Mouse (Mus musculus): ENCODE data around the gene Terf2. TPM values are rescaled to one million over a fixed set of nuclear protein-coding genes. Genes with fewer than 3 reads are reported as not detected.
"Not testable (repeated sequence)": the region's sequence is repeated elsewhere in the genome, so short reads cannot be mapped to it uniquely, and the experiment has no call there.

The Terf2 gene
- polyA plus RNA-seq, 1 experiment from 2014 or later: 14.8 TPM

DNA sequence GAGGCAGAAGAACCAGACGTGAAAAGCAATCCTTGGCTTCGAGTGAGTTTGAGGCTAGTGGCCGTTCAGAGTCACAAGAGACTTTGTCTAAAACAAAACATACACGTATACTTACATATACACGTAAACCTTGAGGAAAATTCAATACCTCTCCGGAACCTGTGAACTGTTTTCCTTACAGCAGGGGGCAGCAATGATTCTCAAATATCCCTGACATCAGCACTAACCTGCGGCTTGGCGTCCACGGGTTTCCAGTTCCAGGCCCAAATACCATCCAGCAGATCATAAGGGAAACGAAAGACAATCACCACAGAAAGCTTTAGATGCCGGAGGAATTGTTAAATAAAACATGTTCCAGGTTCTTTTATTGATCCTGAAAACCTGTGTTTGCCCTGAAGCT is 19.7 kb upstream of the Terf2 start:
- peak overlapping the region; percentile 87 for H3K27ac ChIP-seq (ENCODE audit: low read length)
- 11% methylated on average over 11 of the region's 11 CpGs for WGBS
- H3K9ac ChIP-seq (replicated peaks; ENCODE audit: low read length): no peak overlapping the region; the same call in 1 of the 2 replicates
- no peak overlapping the region for H3K4me3 ChIP-seq (ENCODE audit: low read length)
- ATAC-seq (ENCODE audit: low FRiP score, low TSS enrichment): 0 out of 2 replicates have a peak, but pooled peaks have one; percentile 42
- no peak overlapping the region for H3K4me2 ChIP-seq (replicated peaks; ENCODE audit: low read depth, low read length)
- no peaks in the 10 kb centered on the region for H3K36me3 ChIP-seq (ENCODE audit: insufficient read depth, low read length)
- no peaks in the 10 kb centered on the region for H3K27me3 ChIP-seq (ENCODE audit: insufficient read depth, low read length)
- no peaks in the 10 kb centered on the region for H3K9me3 ChIP-seq (ENCODE audit: low read length)
- peaks cover 56% of the 10 kb centered on the region for H3K4me1 ChIP-seq (ENCODE audit: insufficient read depth, low read length)

DNA sequence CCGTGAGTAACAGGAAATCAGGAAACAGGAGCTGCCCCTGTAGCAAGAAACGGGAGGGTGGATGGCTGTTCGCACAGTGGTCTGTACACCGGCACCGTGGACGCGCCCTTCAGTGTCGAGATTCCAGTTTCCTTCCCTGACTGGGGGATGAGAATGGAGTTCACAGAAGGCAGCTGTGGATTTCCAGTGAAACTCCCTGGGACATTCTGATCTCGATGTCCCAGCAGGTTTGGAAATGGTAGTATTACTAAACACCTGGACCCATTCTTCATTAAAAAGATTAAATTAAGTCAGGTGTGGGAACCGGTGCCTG is 18.6 kb upstream of the Terf2 start:
- peak overlapping the region; percentile 88 for H3K27ac ChIP-seq (ENCODE audit: low read length)
- 22% methylated on average over 10 of the region's 10 CpGs for WGBS
- H3K9ac ChIP-seq (replicated peaks; ENCODE audit: low read length): peak overlapping the region; percentile 15
- H3K36me3 ChIP-seq (ENCODE audit: insufficient read depth, low read length): no peaks in the 10 kb centered on the region
- 0 out of 2 replicates have a peak, but pooled peaks have one; percentile 5 for ATAC-seq (ENCODE audit: low FRiP score, low TSS enrichment)
- H3K4me3 ChIP-seq (ENCODE audit: low read length): peak overlapping the region; percentile 11; the same call in 1 of the 2 replicates
- no peaks in the 10 kb centered on the region for H3K9me3 ChIP-seq (ENCODE audit: low read length)
- H3K4me2 ChIP-seq (replicated peaks; ENCODE audit: low read depth, low read length): peak overlapping the region; percentile 40
- no peaks in the 10 kb centered on the region for H3K27me3 ChIP-seq (ENCODE audit: insufficient read depth, low read length)
- H3K4me1 ChIP-seq (ENCODE audit: insufficient read depth, low read length): peaks cover 58% of the 10 kb centered on the region

DNA sequence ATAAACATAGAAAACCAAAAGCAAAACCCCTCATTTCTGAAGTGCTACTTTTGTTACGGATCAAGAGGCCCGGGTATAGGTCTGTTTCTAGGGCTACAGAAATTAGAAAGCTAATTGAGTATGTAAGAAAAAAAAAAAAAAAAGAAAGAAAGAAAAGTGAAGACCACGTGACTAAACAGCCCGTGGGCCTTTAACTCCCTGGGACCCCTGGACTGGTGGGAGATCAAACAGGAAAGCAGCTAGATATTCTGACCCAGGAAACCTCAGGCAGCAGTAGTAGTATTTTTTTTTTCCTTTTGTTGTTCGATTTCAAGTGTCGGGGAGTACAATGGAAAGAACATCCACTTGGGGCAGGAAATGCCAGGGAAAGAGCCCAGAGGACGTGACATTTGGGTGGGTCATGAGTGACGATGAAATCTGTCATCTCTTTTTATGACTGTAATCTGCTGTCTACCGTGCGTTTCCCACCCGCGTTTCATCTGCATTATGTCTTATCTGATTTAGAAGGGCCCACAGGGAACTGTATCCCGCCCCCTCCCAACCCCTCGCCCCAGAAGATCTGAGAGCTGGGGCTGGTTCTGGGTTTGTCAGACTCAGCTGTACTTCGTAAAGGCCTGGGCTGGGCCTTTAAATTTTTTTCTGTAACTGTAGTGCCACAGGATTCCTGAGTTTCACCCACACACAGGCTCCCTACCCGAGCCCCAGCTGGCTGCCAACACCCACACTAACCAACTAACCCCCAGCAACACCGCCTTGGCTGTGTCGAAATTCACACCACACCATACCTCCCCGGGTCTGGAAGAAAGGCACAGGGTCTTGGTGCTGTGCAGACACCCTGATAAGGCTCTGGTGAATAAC is 18.0 kb upstream of the Terf2 start:
- Histone ChIP-seq H3K9me3 (ENCODE audit: low read length) (no peaks in the 10 kb centered on the region), H3K4me2 (replicated peaks; ENCODE audit: low read depth, low read length) (peak overlapping the region; percentile 40), H3K9ac (replicated peaks; ENCODE audit: low read length) (peak overlapping the region; percentile 15), H3K4me1 (ENCODE audit: insufficient read depth, low read length) (peaks cover 52% of the 10 kb centered on the region), H3K36me3 (ENCODE audit: insufficient read depth, low read length) (no peaks in the 10 kb centered on the region), H3K27ac (ENCODE audit: low read length) (peak overlapping the region; percentile 88), H3K27me3 (ENCODE audit: insufficient read depth, low read length) (no peaks in the 10 kb centered on the region), H3K4me3 (ENCODE audit: low read length) (peak overlapping the region; percentile 11; the same call in 1 of the 2 replicates)
- 25% methylated on average over 19 of the region's 19 CpGs for WGBS
- ATAC-seq (ENCODE audit: low FRiP score, low TSS enrichment): peak; percentile 20; the same call in 1 of the 2 replicates

DNA sequence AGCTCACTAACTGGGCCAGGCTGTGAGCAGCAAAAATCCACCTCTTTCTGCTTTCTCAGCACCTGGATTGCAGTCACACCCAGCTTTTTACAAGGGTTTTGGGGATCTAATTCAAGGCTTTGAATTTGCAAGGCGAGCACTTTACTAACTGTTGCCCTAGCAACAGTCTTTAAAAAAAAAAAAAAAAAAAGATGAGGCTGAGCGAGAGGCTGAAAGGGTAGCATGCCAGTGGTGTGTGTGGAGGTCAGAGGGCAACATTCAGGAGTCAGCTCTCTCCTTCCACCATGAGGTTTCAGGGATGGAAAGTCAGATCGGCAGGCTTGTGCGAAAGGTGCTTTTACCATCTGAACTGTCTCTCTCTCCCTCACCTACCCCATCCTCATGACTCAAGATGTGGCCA is 16.9 kb upstream of the Terf2 start:
- WGBS: 77% methylated on average over 4 of the region's 4 CpGs
- no peaks in the 10 kb centered on the region for H3K27me3 ChIP-seq (ENCODE audit: insufficient read depth, low read length)
- H3K36me3 ChIP-seq (ENCODE audit: insufficient read depth, low read length): no peaks in the 10 kb centered on the region
- no peak overlapping the region for H3K4me3 ChIP-seq (ENCODE audit: low read length)
- no peak overlapping the region for H3K9ac ChIP-seq (replicated peaks; ENCODE audit: low read length)
- no peak overlapping the region for H3K27ac ChIP-seq (ENCODE audit: low read length)
- H3K4me2 ChIP-seq (replicated peaks; ENCODE audit: low read depth, low read length): no peak overlapping the region
- no peaks in the 10 kb centered on the region for H3K9me3 ChIP-seq (ENCODE audit: low read length)
- H3K4me1 ChIP-seq (ENCODE audit: insufficient read depth, low read length): peaks cover 50% of the 10 kb centered on the region
- no peak for ATAC-seq (ENCODE audit: low FRiP score, low TSS enrichment)

DNA sequence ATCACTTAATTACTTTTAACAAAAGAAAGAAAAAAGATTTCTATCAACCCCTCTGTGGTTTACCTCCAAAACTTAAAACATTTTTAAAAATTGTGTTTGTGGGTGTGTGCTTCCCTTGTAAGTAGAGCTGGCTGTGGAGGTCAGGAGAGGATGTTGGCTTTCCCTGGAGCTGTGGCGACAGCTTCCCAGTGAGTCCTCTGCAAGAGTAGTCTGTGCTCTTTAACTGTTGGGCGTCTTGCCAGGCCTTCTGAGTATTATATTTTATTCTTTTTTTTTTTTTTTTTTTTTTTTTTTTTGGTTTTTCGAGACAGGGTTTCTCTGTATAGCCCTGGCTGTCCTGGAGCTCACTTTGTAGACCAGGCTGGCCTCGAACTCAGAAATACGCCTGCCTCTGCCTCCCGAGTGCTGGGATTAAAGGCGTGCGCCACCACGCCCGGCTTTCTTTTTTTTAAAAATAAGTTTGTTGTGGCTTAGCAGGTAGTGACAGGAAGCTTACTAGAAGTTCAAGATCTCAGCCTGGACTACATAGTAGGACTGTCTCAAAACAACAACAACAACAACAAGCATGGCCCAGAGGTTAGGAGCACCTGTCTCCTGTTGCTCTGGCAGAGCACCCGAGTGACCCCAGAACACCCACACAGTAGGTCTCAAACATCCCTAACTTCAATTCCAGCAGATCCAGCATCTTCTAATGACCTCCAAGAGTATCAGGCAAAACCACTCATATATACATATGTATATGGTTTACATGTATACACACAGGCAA is 15.2 kb upstream of the Terf2 start:
- Histone ChIP-seq H3K9me3 (ENCODE audit: low read length) (no peaks in the 10 kb centered on the region), H3K4me2 (replicated peaks; ENCODE audit: low read depth, low read length) (no peak overlapping the region), H3K4me1 (ENCODE audit: insufficient read depth, low read length) (peaks cover 37% of the 10 kb centered on the region), H3K27ac (ENCODE audit: low read length) (no peak overlapping the region), H3K27me3 (ENCODE audit: insufficient read depth, low read length) (no peaks in the 10 kb centered on the region), H3K36me3 (ENCODE audit: insufficient read depth, low read length) (no peaks in the 10 kb centered on the region), H3K9ac (replicated peaks; ENCODE audit: low read length) (no peak overlapping the region), H3K4me3 (ENCODE audit: low read length) (no peak overlapping the region)
- WGBS: 80% methylated on average over 9 of the region's 11 CpGs
- no peak for ATAC-seq (ENCODE audit: low FRiP score, low TSS enrichment)

DNA sequence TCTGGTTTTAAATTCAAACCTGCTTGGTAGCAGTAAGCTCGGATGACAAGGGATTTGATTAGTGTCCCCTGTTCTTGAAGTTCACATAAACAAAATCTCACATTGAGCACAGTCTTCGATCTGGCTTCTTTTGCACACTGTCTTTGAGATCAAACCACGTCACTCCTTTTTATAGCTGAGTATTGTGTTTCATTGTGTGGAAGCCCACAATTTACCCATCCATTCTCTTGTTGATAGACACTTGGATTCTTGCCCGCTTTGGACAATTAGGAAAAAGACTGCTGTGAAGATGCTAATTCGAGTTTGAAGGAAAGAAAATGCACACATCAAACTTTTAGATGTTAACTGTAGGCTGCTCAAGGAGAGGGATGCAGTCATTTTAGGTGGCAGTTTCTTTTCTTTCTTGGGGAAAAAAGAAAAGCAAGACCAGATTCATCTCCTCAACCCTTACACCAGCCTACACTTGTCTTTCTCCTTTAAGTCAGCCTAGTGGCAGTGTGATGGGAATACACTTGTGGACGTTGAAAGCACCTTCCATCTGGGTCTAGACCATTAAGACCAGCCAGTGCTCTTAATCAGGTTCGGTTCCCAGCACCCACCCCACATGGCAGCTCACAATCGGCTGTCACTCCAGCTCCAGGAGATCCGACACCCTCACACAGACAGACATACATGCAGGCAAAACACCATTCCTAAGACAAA is 14.4 kb upstream of the Terf2 start:
- no peak for ATAC-seq (ENCODE audit: low FRiP score, low TSS enrichment)
- H3K4me2 ChIP-seq (replicated peaks; ENCODE audit: low read depth, low read length): no peak overlapping the region
- H3K4me3 ChIP-seq (ENCODE audit: low read length): no peak overlapping the region
- H3K27ac ChIP-seq (ENCODE audit: low read length): no peak overlapping the region
- H3K9me3 ChIP-seq (ENCODE audit: low read length): no peaks in the 10 kb centered on the region
- WGBS: 63% methylated on average over 9 of the region's 9 CpGs
- H3K9ac ChIP-seq (replicated peaks; ENCODE audit: low read length): no peak overlapping the region
- no peaks in the 10 kb centered on the region for H3K27me3 ChIP-seq (ENCODE audit: insufficient read depth, low read length)
- H3K4me1 ChIP-seq (ENCODE audit: insufficient read depth, low read length): peaks cover 32% of the 10 kb centered on the region
- H3K36me3 ChIP-seq (ENCODE audit: insufficient read depth, low read length): no peaks in the 10 kb centered on the region

DNA sequence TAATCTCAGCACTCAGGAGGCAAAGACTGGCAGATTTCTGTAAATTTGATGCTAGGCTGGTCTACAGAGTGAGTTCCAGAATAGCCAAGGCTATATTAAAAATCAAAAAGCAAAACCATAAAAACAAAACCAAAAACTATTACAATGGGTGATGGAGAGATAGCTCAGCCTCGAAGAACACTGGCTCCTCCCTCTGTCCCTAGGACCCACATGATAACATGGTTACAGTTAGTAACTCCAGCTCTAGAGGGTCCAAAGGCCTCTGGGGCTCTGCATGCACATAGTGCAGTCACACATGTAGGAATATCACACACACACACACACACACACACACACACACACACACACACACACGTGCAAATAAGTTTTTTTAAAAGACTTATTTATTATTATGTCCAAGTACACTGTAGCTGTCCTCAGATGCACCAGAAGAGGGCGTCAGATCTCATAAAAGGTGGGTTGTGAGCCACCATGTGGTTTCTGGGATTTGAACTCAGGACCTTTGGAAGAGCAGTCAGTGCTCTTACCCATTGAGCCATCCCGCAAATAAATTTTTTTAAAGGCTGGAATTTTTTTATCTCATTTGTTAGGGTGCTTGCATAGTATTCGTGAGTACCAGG is 13.6 kb upstream of the Terf2 start:
- WGBS: 78% methylated on average over 5 of the region's 5 CpGs
- no peak overlapping the region for H3K4me2 ChIP-seq (replicated peaks; ENCODE audit: low read depth, low read length)
- no peak overlapping the region for H3K27ac ChIP-seq (ENCODE audit: low read length)
- H3K27me3 ChIP-seq (ENCODE audit: insufficient read depth, low read length): no peaks in the 10 kb centered on the region
- peaks cover 28% of the 10 kb centered on the region for H3K4me1 ChIP-seq (ENCODE audit: insufficient read depth, low read length)
- H3K9ac ChIP-seq (replicated peaks; ENCODE audit: low read length): no peak overlapping the region
- no peak for ATAC-seq (ENCODE audit: low FRiP score, low TSS enrichment)
- no peaks in the 10 kb centered on the region for H3K36me3 ChIP-seq (ENCODE audit: insufficient read depth, low read length)
- H3K4me3 ChIP-seq (ENCODE audit: low read length): no peak overlapping the region
- H3K9me3 ChIP-seq (ENCODE audit: low read length): no peaks in the 10 kb centered on the region

DNA sequence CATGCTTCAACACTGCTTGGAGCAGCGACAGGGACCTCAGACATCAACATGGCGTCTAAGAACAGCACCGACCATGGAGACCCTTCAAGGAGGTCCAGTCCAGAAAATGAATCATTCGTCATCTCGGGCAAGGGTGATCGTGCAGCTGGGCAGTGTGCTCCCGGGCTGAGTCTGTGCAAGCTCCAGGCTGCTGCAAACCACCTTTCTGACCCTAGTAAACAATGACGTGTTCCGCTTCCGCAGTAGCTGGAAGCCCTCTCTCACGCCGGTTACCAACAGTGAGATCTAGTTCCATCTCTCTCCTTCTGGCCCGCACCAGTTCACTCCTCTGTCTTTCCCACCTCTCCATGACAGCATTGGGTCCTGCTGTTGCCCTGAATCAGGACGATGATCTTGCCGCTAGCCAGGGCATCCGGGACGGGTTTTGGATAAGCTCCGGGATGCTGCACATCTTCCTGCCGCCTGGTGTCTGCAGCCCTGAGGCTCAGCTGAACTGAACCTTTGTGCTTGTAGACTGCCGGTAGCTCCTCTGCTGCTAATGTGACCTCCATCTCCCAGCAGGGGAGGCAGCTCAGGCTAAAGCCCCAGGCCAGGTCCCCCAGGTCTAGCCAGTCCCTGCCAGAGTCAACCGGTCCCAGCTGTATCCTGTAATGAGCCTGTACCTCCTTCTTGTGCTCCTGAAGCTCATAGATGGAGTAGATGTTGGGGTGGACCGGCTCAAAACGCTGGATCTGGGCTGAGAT is 12.8 kb upstream of the Terf2 start:
- Histone ChIP-seq H3K4me3 (ENCODE audit: low read length) (no peak overlapping the region), H3K27me3 (ENCODE audit: insufficient read depth, low read length) (no peaks in the 10 kb centered on the region), H3K36me3 (ENCODE audit: insufficient read depth, low read length) (no peaks in the 10 kb centered on the region), H3K9me3 (ENCODE audit: low read length) (no peaks in the 10 kb centered on the region), H3K4me1 (ENCODE audit: insufficient read depth, low read length) (peaks cover 21% of the 10 kb centered on the region), H3K4me2 (replicated peaks; ENCODE audit: low read depth, low read length) (peak overlapping the region; percentile 18; the same call in 1 of the 2 replicates), H3K27ac (ENCODE audit: low read length) (no peak overlapping the region), H3K9ac (replicated peaks; ENCODE audit: low read length) (peak overlapping the region; percentile 16; the same call in 1 of the 2 replicates)
- ATAC-seq (ENCODE audit: low FRiP score, low TSS enrichment): no peak
- WGBS: 65% methylated on average over 23 of the region's 23 CpGs

DNA sequence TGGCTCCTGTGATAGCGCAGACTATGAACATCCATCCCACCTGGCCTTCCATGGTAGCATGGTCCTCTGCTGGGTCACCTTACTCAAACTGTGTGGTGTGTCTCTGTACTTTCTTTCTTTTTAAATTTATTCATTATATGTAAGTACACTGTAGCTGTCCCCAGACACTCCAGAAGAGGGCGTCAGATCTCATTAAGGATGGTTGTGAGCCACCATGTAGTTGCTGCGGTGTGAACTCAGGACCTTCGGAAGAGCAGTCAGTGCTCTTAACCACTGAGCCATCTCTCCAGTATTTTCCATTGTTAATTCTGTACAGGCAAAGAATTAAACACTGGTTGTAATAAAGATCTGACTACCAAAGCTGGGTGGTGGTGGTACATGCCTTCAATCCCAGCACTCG is 11.7 kb upstream of the Terf2 start:
- H3K9ac ChIP-seq (replicated peaks; ENCODE audit: low read length); H3K4me3 ChIP-seq (ENCODE audit: low read length); H3K36me3 ChIP-seq (ENCODE audit: insufficient read depth, low read length); H3K9me3 ChIP-seq (ENCODE audit: low read length); H3K4me2 ChIP-seq (replicated peaks; ENCODE audit: low read depth, low read length); H3K27ac ChIP-seq (ENCODE audit: low read length); H3K27me3 ChIP-seq (ENCODE audit: insufficient read depth, low read length); ATAC-seq (ENCODE audit: low FRiP score, low TSS enrichment): not testable (repeated sequence)
- 95% methylated on average over 5 of the region's 5 CpGs for WGBS
- peaks cover 17% of the 10 kb centered on the region; the same call in 1 of the 2 replicates for H3K4me1 ChIP-seq (ENCODE audit: insufficient read depth, low read length)
